Mouse (Mus musculus): ENCODE results near the gene Gmeb2. TPM values are rescaled to one million over a fixed set of nuclear protein-coding genes. Genes with fewer than 3 reads are reported as not detected.

Gene Gmeb2
- total and polyA plus RNA-seq, 3 experiments: 8.5 to 10.2 (median 9.4) TPM

- H3K9ac ChIP-seq (ENCODE audit: low read depth, low read length): peak overlapping the region; percentile 26; the same call in 1 of the 2 replicates
Observed at GRCm38 (mm10) chr2:181238861-181239260, 49.0 kb downstream of the Gmeb2 start.

DNA sequence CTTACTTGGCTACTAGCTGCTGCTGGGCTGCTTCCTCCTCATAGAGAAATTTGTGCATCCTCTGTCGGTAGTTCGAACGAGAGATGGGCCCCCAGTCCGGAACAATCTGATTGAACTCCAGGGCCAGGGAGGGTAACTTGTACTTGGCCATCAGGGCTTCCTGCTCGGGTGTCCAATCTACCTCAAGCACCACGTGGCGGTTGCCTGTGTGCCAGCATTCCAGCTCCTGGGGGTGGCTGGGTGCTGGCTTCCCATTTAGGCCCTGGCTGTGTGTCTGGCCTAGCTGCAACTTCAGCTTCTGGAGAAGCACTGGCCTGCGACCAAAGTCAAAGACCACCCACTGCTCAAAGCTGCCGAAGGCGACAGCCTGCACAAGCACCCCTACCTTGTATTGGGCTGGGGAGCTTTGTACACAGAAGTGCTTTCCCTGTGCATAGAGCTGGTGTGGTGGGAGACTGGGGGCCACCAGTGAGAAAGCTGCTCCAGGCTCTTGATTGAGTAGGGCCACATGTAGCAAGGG, 49.7 kb downstream of the Gmeb2 start:
- TF ChIP-seq CTCF (IDR thresholded peaks at IDR 0.05) (no peak), EP300 (IDR thresholded peaks at IDR 0.05; ENCODE audit: insufficient read depth, low read depth, low read length) (no peak), POLR2A (IDR thresholded peaks at IDR 0.05; ENCODE audit: insufficient read depth, low read depth, low read length) (no peak)
- Histone ChIP-seq H3K4me1 (ENCODE audit: control insufficient read depth, insufficient read depth, low read length) (peaks cover 10% of the 10 kb centered on the region), H3K36me3 (ENCODE audit: control insufficient read depth, insufficient read depth, low read length) (no peaks in the 10 kb centered on the region), H3K27ac (no peak overlapping the region), H3K4me3 (no peak overlapping the region), H3K79me2 (replicated peaks; ENCODE audit: control insufficient read depth, insufficient read depth, low read length) (no peaks in the 10 kb centered on the region), H3K27me3 (ENCODE audit: control insufficient read depth, insufficient read depth, low read length) (no peaks in the 10 kb centered on the region), H3K9ac (ENCODE audit: low read depth, low read length) (no peak overlapping the region)
- DNase-seq: peak in 1 of 2 experiments; percentile 44
- 62% methylated on average over 10 of the region's 10 CpGs for WGBS
- intact Hi-C loops (cut with DNase I): no loop called here

More at GRCm38 (mm10) chr2:181238861-181239260, 49.0 kb downstream of the Gmeb2 start:
- Histone ChIP-seq H3K27ac (no peak overlapping the region), H3K4me1 (ENCODE audit: control insufficient read depth, insufficient read depth, low read length) (peaks cover 12% of the 10 kb centered on the region), H3K36me3 (ENCODE audit: control insufficient read depth, insufficient read depth, low read length) (no peaks in the 10 kb centered on the region), H3K27me3 (ENCODE audit: control insufficient read depth, insufficient read depth, low read length) (no peaks in the 10 kb centered on the region), H3K4me3 (no peak overlapping the region), H3K79me2 (replicated peaks; ENCODE audit: control insufficient read depth, insufficient read depth, low read length) (no peaks in the 10 kb centered on the region)
- intact Hi-C loops (cut with DNase I): no loop called here
- TF ChIP-seq POLR2A (IDR thresholded peaks at IDR 0.05; ENCODE audit: insufficient read depth, low read depth, low read length) (no peak), EP300 (IDR thresholded peaks at IDR 0.05; ENCODE audit: insufficient read depth, low read depth, low read length) (no peak), CTCF (IDR thresholded peaks at IDR 0.05) (no peak)
- WGBS: 45% methylated on average over 2 of the region's 2 CpGs
- DNase-seq: no peak

DNA sequence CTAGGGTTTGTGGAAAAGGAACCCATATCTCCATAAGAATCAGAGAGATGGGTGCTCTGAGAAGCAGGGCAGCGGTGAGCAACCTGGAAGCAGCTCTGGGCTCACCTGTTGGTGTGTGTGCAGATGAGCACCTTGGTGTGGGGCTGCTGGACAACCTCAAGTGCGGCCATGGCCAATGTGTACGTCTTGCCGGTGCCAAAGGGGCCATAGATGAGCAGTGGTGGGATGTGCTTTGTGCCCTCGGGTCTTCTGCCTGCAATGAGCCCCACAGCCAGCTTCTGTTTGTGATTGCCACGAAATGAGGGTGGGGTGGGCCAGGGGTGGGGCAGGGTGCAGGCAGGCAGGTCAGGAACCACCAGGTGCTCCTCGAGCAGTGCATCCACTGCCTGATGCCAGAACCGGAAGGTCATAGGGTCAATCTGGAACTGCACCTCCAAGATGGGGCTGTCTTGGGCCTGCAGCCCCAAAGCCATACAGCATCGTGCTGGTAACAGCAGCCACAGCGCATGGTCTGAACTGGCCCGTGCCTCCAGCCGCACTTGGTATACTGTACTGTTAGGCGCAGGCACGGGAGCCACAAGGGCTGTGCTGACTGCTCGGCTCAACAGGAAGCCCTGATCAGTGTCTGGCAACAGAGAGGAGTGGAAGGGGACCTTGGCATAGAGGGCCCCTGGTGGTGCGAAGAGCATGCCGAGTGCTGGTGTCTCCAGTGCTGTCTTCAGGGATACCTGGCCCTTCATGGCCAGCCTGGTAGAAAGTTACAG, 50.4 kb downstream of the Gmeb2 start:
- H3K9ac ChIP-seq (ENCODE audit: low read depth, low read length): no peak overlapping the region
- H3K4me3 ChIP-seq: no peak overlapping the region
- DNase-seq: no peak
- H3K4me1 ChIP-seq (ENCODE audit: control insufficient read depth, insufficient read depth, low read length): peaks cover 10% of the 10 kb centered on the region
- intact Hi-C loops (cut with DNase I): no loop called here
- H3K27me3 ChIP-seq (ENCODE audit: control insufficient read depth, insufficient read depth, low read length): no peaks in the 10 kb centered on the region
- H3K79me2 ChIP-seq (replicated peaks; ENCODE audit: control insufficient read depth, insufficient read depth, low read length): no peaks in the 10 kb centered on the region
- TF ChIP-seq EP300 (IDR thresholded peaks at IDR 0.05; ENCODE audit: insufficient read depth, low read depth, low read length): no peak
- no peak for TF ChIP-seq CTCF (IDR thresholded peaks at IDR 0.05)
- no peak for TF ChIP-seq POLR2A (IDR thresholded peaks at IDR 0.05; ENCODE audit: insufficient read depth, low read depth, low read length)
- 86% methylated on average over 17 of the region's 17 CpGs for WGBS
- no peak overlapping the region for H3K27ac ChIP-seq
- no peaks in the 10 kb centered on the region for H3K36me3 ChIP-seq (ENCODE audit: control insufficient read depth, insufficient read depth, low read length)

DNA sequence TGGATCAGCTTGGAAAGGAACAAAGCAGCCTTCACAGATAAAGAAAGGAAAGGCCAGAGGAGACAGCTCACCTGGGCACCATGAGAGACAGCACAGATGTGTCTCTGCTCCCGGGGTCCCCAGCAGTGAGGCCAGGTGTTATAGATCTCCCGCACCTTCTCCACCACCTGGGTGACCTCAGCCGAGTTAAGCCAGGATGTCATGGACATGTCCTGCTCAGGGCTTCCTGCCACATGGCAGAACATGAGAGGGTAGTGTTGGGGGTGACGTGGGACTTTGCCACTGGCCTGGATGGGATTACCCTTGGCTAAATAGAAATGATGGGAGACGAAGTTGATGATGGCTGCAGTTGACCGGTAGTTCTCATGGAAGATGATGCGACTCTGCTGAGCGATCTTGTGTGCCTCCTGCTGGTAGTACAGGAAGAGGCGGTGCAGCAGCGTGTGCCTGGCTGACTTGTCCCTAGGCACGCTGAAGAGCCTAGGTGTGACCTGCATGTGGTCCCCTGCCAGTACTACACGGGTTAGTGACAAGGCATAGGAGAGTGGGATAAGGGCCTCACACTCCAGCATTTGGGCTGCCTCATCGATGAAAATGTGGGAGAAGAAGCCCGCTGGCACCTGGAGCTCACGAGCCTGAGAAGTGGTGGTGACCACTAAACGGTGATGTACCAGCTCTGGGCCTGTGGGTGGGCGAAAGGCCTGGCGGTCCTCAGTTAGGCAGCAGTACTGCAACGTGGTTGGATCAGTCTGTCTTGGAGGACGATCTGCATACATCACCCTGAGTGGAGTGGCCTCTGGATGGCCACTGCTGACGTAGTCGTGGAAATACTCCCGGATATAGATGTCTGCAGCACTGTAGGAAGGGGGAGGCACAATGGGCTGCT, 51.9 kb downstream of the Gmeb2 start:
- H3K4me3 ChIP-seq: no peak overlapping the region

GRCm38 (mm10) chr2:181234680-181235079, 53.2 kb downstream of the Gmeb2 start:
- Histone ChIP-seq H3K27ac (no peak overlapping the region), H3K79me2 (replicated peaks; ENCODE audit: control insufficient read depth, insufficient read depth, low read length) (no peaks in the 10 kb centered on the region), H3K36me3 (ENCODE audit: control insufficient read depth, insufficient read depth, low read length) (no peaks in the 10 kb centered on the region), H3K4me1 (ENCODE audit: control insufficient read depth, insufficient read depth, low read length) (peaks cover 5% of the 10 kb centered on the region), H3K27me3 (ENCODE audit: control insufficient read depth, insufficient read depth, low read length) (no peaks in the 10 kb centered on the region), H3K9ac (ENCODE audit: low read depth, low read length) (no peak overlapping the region), H3K4me3 (no peak overlapping the region)
- 82% methylated on average over 11 of the region's 11 CpGs for WGBS
- intact Hi-C loops (cut with DNase I): no loop called here
- TF ChIP-seq CTCF (IDR thresholded peaks at IDR 0.05) (no peak), EP300 (IDR thresholded peaks at IDR 0.05; ENCODE audit: insufficient read depth, low read depth, low read length) (no peak), POLR2A (IDR thresholded peaks at IDR 0.05; ENCODE audit: insufficient read depth, low read depth, low read length) (no peak)
- DNase-seq: no peak

More for the DNA sequence above, 51.9 kb downstream of the Gmeb2 start:
- DNase-seq: no peak
- Histone ChIP-seq H3K9ac (ENCODE audit: low read depth, low read length) (no peak overlapping the region), H3K79me2 (replicated peaks; ENCODE audit: control insufficient read depth, insufficient read depth, low read length) (no peaks in the 10 kb centered on the region), H3K27me3 (ENCODE audit: control insufficient read depth, insufficient read depth, low read length) (no peaks in the 10 kb centered on the region), H3K27ac (no peak overlapping the region), H3K4me1 (ENCODE audit: control insufficient read depth, insufficient read depth, low read length) (peaks cover 10% of the 10 kb centered on the region), H3K36me3 (ENCODE audit: control insufficient read depth, insufficient read depth, low read length) (no peaks in the 10 kb centered on the region)
- TF ChIP-seq EP300 (IDR thresholded peaks at IDR 0.05; ENCODE audit: insufficient read depth, low read depth, low read length): no peak
- no peak for TF ChIP-seq POLR2A (IDR thresholded peaks at IDR 0.05; ENCODE audit: insufficient read depth, low read depth, low read length)
- TF ChIP-seq CTCF (IDR thresholded peaks at IDR 0.05): peak; percentile 48
- 81% methylated on average over 23 of the region's 23 CpGs for WGBS
- intact Hi-C loops (cut with DNase I): no loop called here
